Mouse (Mus musculus) thymus, postnatal 14 days (tissue): Measurements from ENCODE around the gene Hand1.
"Not testable (repeated sequence)": the region's sequence is repeated elsewhere in the genome, so short reads cannot be mapped to it uniquely, and the experiment has no call there.

Source experiments
- DNase-seq: peaks from one replicate; pipeline ENCODE4 v3.0.0; 2021

Gene Hand1

DNA sequence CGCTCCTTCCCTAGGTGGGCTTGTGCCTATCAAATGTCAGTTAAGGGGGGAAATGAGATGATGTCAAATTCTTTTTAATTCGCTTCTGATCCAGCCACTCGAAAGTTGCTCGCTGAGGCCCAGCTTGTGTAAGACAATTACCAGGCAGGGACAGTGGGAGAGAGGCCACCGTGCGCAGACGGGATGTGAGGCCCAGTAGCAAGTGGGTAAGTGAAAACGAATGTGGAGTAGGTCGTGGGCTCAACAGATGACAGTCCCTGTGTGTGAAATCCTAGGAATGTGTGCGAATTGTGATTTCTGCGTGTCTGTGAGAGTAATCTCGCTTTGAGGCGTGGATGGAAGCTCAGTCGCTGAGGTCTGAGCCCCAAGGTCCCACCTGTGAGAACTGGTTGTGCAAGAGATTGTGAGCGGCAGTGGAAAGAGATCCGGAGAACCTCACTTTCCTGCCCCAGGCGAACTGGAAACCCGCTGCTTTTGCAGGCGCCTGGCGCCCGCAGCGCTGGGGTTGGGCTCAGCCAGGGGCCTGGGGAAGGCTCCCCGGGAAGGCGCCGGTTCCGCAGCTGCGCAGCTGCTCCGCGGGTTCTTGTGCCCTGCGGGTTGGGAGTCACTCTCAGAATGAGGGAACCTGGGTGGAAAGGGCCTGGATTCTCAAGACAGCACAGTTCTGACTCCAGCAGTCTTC is 819 bp upstream of the Hand1 start:
- no peak for DNase-seq

DNA sequence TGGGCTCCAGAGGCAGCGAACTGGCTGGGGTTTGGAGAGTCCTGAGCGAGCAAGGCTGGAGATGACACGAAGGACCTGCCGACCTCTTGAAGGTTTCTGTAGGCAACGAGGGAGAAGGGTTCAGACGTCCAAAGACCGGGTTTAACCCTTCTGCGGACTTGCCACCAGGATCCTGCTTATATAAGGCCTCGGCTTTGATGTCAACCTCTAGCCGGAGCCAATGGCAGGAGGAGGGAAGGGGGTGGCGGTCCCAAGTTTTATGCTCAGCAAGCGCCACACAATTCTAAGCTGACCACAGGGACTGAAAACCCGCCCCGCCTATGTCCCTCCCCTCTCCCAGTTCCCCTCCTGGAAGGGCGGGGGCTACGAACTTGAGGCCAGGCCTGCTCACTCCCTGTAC is 757 bp downstream of the Hand1 start:
- DNase-seq: no peak

DNA sequence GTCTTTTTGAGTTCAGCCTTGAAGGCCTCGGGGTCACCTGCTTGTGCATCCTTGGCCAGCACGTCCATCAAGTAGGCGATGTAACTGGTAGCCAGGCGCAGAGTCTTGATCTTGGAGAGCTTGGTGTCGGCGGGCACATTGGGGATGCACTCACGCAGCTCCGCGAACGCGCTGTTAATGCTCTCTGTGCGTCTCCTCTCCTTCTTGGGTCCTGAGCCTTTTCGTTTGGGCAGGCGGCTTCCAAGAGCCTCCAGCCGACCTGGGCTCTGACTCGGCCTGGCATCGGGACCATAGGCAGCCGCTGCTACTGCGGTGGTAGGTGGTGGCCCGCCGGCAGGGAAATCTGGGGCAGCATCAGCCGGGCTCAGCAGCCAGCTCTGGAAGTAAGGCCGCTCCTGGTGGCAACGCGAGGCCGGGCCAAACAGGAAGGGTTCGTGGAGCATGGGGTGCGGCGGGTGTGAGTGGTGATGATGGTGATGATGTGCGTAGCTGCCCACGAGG is 1.3 kb downstream of the Hand1 start:
- no peak for DNase-seq

DNA sequence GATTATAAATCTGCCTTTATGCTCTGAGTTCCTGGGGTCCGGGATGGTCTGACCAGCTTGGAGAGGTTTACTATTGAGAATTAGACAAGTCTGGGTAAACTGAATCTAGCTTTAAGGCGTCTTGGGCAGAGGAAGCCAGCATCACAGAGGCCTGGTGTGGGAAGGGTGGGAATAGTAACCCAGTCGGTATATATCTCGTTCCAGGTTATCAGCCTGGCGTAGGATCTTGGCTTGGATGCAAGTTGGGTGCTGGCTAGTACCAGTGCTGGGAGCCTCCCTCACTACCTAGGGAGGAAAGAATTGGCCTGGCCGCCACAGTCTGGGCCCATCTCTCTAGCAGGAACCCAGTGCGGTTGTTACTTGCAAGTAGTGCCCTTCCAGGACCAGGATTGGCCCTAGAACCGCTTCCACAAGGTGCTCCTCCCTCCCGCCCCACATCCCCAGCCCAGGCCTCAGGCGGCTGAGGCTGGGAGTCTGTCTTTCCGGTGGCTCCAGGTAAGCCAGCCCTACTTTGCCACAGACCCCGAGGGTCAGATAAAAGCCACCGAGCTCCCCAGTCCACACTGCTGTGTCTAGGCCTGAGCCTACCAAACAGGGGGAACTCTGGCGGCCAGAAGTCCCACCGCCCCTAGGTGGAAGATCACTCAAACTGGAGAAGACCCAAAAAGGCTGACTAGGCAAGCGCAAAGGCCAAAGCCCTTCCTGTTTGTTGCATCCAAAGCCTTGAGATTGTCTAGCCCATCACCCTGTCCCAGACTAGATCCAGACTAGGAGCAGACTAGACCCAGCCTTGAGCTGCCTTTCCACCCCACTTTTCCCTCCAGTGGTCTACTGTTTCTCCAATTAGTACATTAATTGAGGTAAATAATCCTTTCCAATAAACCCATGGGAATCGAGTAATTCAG is 2.5 kb downstream of the Hand1 start:
- no peak for DNase-seq

DNA sequence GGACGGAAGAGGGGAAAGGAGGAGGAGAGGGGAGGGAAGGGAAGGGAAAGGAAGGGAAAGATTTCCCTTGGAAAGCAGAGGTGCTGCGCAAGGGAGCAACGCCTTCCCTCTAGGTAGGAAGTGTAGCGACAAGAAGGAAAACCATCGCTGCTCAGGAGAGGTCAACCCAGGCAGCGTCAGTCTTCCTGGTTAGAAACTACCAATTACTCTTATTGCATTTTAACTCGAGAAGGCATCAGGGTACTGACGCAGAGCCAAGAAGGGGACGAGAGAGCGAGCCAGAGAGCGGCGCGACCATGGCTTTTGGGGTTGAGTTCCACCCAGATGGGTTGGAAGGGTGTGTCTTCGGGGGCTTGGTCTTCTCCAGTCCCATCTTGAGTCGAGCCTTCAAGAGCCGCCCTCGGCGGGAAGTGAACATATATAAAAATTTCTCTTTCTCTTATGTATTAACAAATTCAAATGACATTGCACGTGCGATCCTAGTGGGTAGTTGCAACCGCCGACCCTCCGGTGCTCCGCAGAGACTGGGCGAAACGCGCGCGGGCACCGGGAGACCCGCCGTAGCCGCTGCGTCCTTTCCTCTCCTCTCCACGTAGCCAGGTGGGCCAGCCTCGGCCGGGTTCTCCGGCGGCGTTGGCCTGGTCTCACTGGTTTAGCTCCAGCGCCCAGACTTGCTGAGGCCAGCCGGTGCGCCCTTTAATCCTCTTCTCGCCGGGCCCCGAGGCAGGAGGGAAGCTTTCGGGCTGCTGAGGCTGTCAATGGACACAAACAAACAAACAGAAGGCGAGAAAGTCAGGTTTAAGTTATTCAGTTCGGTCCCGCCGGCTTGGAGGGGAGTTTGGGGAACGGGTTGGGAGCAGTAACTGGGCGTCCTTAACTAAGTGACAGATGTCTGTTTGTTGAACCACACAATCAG is 3.4 kb downstream of the Hand1 start:
- DNase-seq: no peak

DNA sequence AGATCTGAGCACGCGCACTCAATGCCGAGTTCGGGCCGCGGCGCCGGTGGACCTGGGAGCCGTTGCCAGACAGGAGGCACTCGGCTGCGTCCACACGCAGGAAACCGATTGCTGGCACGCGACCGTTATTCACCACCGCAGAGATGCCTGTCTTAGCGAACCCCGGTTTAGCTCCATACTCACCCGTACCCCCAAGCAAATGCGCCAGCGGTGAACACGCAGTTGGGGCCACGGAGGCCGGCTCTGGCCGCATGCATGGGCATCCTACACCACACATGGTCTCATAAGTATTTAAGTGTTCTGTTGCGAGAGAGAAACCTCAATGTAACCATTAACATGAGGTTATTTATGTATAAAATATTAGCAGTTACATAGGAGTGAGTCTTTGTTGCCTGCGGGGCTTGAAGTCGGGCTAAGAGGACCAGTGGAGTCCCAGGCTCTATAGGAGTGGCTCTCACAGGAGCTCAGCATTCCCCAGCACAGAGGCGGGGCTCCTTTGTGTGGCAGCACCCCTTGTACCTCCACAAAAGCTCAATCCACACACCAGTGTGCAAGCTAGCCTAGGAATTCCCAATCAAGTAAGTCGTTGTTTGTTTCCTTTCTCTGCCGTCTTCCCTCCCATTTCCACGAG is 4.6 kb downstream of the Hand1 start:
- DNase-seq: peak; percentile 34

DNA sequence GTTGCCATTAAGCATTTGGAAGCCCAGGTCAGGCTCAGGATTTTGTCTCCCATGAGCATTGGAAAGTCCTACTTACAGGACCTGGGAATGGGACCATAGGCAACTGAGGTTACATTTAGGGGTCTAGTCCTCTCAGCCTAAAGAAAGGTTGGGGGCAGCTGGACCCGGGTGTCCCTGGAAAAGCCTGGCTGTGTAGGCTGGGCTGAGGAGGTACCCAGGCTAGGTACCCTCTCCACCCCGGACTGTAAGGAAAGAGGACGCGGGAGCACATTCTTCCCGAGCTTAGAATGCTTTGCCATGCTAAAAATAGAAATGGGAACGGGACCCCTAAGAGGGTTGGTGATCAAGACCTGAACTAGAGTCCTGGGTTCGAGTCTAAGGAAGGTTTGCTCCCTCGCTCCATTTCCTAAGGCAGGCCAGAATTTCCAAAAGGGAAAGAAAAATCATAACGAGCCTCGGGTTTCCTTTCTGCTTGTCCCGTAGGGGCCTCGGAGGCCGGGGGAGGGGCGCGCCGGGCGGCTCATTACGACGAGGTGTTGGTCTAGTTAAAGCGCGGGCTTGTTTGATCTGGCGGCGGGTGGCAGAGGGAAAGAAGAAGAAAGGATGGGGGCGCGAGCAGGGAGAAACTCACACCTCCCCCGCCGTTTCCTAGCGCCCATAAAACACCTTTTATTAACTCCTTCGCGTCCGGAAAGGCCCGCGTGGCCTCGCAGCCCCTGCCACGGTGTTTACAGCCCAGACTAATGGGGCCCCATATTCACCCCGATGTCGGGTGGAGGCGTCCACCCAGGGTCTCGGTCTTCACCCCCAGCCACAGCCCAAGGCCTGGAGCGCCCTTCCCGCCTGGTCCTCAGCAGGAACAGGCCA is 5.3 kb downstream of the Hand1 start:
- peak; percentile 62 for DNase-seq

DNA sequence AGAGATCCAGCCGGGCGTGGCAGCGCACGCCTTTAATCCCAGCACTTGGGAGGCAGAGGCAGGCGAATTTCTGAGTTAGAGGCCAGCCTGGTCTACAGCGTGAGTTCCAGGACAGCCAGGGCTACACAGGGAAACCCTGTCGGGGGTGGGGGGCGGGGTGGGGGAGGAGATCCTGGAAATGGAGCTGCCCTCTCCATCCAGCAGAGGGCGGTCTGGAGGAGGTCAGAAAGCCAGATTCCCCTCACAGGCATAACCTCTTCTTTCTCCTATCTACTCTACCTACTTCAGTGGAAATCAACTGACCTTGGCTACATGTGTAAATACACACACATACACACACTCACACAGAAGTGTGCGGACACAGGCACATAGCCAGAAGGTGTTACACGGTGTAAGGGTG is 7.4 kb downstream of the Hand1 start:
- peak; percentile 21 for DNase-seq

DNA sequence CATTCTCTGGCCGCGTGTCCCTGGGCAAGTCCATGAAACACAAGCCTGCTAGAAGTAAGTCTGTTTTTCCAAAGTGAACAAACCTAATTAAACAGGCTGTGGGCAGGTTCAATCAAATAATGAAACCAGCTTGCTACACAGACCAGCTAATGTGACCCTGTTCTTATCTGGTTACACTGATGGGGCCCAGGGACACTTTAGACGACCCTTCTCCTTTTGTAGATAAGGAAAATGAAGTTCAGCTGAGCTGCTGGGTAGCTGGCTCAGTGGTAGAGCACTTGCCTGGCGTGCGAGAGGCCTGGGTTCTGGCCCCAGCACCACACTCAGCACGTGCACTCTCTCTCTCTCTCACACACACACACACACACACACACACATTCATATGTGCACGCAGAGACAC is 8.9 kb downstream of the Hand1 start:
- DNase-seq: no peak

DNA sequence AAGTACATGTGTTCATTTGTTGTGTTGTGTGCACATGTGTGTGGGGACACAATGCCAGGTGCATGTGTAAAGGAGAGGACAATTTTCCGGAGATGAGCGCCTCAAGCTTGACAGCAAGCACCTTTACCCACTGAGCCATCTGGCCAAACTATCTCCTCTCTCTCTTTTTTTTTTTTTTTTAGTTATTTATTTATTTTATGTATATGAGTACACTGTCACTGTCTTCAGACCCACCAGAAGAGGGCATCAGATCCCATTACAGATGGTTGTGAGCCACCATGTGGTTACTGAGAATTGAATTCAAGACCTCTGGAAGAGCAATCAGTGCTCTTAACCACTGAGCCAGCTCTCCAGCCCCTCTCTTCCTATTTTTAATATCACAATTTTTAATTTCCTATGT is 9.5 kb downstream of the Hand1 start:
- not testable (repeated sequence) for DNase-seq

DNA sequence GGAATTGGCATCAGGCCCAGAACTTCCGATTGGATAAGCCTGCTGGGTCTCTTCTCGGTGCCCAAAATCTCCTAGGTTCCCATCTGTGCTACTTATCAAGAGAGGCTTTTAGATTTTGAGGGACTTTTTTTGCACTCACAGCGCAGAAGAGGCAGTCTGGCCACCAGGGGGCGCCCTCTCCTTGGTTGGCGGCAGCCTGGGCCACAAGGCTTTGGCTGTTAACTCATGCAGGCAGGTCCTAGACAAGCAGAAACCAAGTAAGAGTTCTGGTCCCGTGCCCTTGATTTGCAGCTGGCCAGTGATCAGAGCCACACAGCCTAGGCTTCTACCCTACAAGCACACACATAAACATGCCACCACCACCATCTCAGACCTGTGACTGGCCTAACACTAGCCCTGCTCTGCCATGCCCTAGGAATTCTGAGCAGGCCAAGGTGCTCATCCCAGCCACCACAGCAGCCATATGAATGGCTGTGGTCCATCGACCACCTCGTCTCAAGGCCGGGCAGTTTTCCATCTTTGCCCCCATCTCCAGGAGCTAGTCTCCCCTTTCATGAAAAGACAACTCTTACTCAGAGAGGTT is 12.5 kb downstream of the Hand1 start:
- DNase-seq: peak; percentile 84

DNA sequence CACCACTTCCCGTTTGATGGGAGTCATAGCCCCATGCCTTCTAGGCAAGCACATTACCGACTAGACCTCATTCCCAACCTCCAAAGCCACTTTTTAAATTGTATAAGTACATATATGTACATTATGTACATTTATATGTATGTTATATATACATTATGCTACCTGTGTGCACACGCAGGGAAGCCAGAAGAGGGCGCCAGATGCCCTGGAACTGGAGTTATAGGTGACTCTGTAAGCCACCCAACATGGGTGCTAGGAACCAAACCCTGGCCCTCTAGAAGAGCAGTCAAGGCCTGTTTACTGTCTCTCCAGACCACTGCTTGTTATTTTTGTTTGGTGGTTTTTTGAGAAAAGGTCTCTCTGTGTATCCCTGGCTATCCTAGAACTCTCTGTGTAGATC is 14.4 kb downstream of the Hand1 start:
- peak; percentile 28 for DNase-seq

DNA sequence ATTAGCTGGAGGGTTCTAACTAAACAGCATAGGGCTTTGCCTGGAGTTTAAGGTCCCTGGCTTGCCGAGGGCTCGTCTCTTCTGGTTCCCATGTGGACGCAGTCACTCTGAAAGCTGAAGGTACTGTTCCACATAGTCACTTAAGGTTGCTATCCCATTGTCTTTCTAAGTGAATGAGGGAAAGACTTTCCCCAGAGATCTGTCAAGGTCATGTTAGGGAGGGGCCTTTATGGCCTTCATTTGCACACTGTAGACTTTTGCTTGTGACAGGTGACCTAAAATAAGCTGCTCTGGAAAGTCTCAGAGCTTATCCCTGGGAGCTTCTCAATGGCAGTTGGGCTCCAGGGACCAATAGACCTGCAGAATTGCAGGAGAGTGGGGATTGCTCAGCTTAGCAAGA is 19.0 kb downstream of the Hand1 start:
- no peak for DNase-seq

DNA sequence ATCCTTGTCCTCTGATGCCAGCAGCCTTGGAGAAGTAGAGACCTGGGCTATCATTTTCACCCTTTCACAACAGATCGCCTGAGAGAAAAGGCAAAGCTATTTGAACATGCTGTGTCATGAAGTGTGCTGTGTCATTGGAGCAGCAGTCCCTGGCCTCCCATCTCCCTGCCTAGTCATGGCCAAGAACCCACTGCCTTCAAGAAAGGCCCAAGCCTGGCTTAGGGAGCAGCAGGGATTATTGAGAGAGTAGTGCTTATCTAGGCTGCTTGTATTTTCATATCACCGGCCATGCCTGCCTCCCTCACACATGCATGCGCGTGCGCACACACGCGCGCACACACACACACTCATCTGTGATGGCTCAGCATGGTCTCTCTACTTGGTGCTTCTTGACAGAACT is 20.4 kb downstream of the Hand1 start:
- DNase-seq: no peak

DNA sequence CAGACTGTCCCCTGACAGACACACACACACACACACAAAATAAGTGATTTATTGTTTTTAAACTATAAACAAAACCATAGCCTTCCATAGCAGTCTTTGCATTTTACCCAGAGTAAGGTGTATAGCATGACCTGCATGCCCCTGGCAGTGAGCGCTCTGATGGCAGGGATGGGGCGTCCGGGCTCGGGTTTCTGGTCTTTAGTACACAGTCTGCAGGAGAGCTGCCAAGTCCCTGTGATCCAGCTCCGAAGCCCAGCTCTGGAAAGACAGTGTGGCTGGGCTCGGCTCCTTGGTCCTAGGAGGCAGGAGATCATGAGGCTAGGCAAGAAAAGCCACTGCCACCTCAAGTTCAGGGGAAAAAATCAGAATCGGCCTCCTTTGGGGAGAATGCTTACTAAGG is 21.6 kb downstream of the Hand1 start:
- DNase-seq: no peak

DNA sequence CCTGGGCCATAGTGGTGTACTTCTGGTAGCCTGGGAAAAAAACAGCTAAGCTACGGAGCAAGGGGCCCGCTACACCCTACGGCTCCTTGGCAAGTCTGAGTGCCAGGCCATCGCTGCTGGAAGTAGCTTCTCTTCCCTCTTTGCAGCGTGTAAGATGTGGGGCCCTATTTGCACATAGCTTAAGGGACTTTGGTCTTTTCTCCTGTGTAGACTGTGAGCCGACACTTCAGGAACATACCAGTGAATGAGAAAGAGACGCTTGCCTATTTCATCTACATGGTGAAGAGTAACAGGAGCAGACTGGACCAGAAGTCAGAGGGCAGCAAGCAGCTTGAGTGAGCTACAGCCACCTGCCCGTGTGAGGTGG is 22.9 kb downstream of the Hand1 start:
- no peak for DNase-seq

DNA sequence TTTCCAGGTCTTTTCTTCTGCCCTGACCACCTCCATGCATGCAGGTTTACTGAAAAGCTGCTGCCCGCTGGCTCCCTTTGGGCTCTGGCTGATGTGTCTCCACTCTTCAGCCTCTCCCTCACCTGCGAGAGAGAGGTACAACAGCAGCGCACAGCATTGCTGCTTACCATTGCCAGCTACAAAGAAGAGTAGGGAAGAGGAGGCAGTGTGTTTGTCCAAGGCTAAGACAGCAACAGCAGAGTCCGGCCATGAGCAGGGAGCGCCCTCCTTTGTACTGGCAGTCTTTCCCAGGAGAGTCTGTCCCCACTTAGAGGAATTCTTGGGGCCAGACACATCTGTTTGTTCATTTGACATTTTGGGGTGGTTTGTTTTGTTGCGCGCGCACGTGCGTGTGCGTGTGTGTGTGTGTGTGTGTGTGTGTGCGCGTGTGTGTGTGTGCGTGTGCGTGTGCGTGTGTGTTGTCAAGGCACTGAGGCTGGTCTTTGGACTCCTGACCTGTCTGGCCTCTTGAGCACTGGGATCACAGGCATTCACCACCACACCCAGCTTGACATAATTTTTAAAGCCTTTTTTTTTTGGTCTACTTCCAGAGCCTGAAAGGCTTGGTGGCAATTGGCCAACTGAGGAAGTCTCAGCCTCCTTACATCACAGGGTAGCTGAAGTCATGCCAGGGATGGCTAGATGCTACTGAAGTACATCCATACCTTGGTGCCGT is 23.4 kb downstream of the Hand1 start:
- no peak for DNase-seq

DNA sequence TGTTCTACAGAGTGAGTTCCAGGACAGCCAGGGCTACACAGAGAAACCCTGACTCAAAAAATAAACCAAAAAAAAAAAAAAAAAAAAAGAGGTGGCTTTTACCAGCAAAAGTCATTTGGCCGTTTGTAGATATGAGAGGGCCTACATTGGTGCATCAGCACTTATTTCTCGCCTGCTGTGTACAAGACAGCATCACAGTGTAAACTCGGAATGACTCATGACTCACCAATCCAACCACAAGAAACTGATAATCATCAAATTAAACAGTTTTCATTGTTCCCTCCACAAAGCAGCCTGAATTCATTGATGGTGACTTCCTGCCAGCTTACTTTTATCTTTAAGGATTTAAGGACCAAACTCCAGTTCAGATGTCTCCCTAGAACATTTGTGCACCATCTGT is 27.6 kb downstream of the Hand1 start:
- DNase-seq: no peak

DNA sequence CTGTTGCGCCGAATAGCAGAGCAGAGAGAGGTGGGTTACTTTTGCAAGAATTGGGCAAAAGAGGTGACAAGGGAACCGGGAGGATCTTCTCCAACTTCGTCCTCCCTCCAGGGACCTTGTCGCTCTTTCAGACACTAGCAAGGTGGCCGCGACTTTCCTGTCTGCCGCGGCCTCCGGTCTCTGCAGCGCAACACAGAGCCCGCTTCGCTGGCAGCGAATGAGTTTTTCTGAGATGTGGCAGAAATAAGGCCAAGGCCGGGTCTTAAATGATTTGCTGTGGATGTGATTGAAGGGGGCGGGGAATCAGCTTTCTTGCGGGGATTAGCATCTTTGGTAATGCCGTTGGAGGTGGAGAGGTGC is 30.1 kb downstream of the Hand1 start:
- DNase-seq: peak; percentile 48

DNA sequence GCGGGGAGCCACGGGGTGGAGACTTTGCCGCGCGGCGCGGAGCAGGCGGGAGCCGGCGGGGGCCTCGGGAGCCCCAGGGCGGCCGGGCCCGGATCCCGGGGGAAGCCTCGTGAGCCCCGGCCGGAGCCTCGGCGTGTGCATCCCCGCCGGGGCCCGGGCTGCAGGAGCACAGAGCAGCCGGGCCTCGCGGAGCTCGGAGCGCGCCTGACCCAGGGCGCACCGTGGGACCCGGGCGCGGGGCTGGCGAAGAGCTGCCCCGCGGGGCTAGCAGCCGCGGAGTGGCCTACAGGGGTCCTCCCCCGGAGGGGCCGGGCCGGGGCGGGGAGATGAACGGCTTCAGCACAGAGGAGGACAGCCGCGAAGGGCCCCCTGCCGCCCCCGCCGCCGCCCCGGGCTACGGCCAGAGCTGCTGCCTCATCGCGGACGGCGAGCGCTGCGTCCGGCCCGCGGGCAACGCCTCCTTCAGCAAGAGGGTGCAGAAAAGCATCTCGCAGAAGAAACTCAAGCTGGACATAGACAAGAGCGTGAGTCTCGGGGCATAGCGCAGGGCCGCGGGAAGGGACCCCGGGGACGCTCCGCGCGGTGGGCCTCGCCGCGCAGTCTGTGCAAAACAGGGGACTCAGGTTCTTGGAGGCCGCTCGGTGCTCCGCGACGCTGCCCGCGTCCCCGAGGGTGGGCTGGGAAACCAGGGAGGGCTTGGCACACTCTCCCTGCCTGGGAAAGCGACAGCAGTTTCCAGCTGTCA is 30.7 kb downstream of the Hand1 start:
- DNase-seq: peak; percentile 65
